Mouse (Mus musculus) ES-E14 (cell line): ENCODE data around the gene Sstr3. TPM values are rescaled to one million over a fixed set of nuclear protein-coding genes. Genes with fewer than 3 reads are reported as not detected.

Source experiments
- DNase-seq: peaks from one replicate; pipeline ENCODE4 v3.0.0-alpha.2; 2013; ENCODE audit warnings: low read depth, low spot score
- H3K27ac ChIP-seq: 2 replicates; pipeline ENCODE4 v1.5.1; 2012; ENCODE audit warnings: low read depth, mild to moderate bottlenecking, low read length, moderate library complexity, mixed read lengths; ENCODE audit not compliant: poor library complexity, insufficient read depth, severe bottlenecking
- H3K36me3 ChIP-seq: 2 replicates; pipeline ENCODE4 v1.6.1; 2012; ENCODE audit warnings: mild to moderate bottlenecking, low read length, moderate library complexity, mixed read lengths; ENCODE audit not compliant: control insufficient read depth, poor library complexity, insufficient read depth, severe bottlenecking
- H3K4me1 ChIP-seq, 2 experiments: fragments of 150-350 bp in 1 of 2; sonication (generic) in 1 of 2; 2 replicates each; pipeline ENCODE4 v1.6.1; 2012; ENCODE audit warnings: low read length in 2 of 2, mild to moderate bottlenecking in 1 of 2, mixed read lengths in 1 of 2; ENCODE audit not compliant: control insufficient read depth in 2 of 2, insufficient read depth in 2 of 2, poor library complexity in 1 of 2
- H3K4me3 ChIP-seq, 2 experiments: fragments of 150-350 bp in 1 of 2; sonication (generic) in 1 of 2; 2 replicates each; pipeline ENCODE4 v1.5.1; 2012; ENCODE audit warnings: low read length in 2 of 2, low read depth in 1 of 2, mild to moderate bottlenecking in 1 of 2, mixed read lengths in 1 of 2; ENCODE audit not compliant: insufficient read depth in 1 of 2, poor library complexity in 1 of 2, severe bottlenecking in 1 of 2
- H3K9ac ChIP-seq: 2 replicates; pipeline ENCODE4 v1.6.1; 2012; ENCODE audit warnings: low read depth, mild to moderate bottlenecking, low read length, mixed read lengths; ENCODE audit not compliant: poor library complexity, insufficient read depth, severe bottlenecking
- H3K9me3 ChIP-seq: fragments of 150-350 bp; sonication (generic); 2 replicates; pipeline ENCODE4 v1.6.1; 2012; ENCODE audit warnings: low read depth, mild to moderate bottlenecking, low read length; ENCODE audit not compliant: control insufficient read depth, insufficient read depth
- CHD2 ChIP-seq: IDR thresholded peaks from 2 replicates; pipeline ENCODE4 v1.6.1; 2014; ENCODE audit warnings: mild to moderate bottlenecking, low read depth, low read length, inconsistent platforms
- HCFC1 ChIP-seq: IDR thresholded peaks from 2 replicates; pipeline ENCODE4 v1.6.1; 2012; ENCODE audit warnings: low read length, inconsistent platforms, borderline replicate concordance; ENCODE audit not compliant: insufficient read depth
- MAFK ChIP-seq: IDR thresholded peaks from 2 replicates; pipeline ENCODE4 v1.6.1; 2014; ENCODE audit warnings: mild to moderate bottlenecking, low read depth, low read length, inconsistent platforms; ENCODE audit not compliant: insufficient read depth
- ZC3H11A ChIP-seq: IDR thresholded peaks from 2 replicates; pipeline ENCODE4 v1.6.1; 2012; ENCODE audit warnings: low read depth, mild to moderate bottlenecking, inconsistent platforms, low read length, borderline replicate concordance
- ZNF384 ChIP-seq: IDR thresholded peaks from 2 replicates; pipeline ENCODE4 v1.6.1; 2012; ENCODE audit warnings: low read depth, low read length, inconsistent platforms
- in situ Hi-C, 2 experiments: fragments of 600-800 bp; cut with MboI; formaldehyde crosslinking; loops; one replicate each; pipeline ENCODE4 v1.15.1; 2025; ENCODE audit warnings: low sequenced_read_pairs in 2 of 2, inconsistent platforms in 1 of 2; ENCODE audit not compliant: unreplicated experiment in 2 of 2
- total RNA-seq: library from RNA; depleted of rRNA; stranded (reverse); fragments of 300-350 nt; gene quantifications from 2 replicates; pipeline ENCODE4 v1.2.3, GENCODE M21; 2012

Gene Sstr3
- total RNA-seq, 1 experiment: 0.18 TPM

DNA sequence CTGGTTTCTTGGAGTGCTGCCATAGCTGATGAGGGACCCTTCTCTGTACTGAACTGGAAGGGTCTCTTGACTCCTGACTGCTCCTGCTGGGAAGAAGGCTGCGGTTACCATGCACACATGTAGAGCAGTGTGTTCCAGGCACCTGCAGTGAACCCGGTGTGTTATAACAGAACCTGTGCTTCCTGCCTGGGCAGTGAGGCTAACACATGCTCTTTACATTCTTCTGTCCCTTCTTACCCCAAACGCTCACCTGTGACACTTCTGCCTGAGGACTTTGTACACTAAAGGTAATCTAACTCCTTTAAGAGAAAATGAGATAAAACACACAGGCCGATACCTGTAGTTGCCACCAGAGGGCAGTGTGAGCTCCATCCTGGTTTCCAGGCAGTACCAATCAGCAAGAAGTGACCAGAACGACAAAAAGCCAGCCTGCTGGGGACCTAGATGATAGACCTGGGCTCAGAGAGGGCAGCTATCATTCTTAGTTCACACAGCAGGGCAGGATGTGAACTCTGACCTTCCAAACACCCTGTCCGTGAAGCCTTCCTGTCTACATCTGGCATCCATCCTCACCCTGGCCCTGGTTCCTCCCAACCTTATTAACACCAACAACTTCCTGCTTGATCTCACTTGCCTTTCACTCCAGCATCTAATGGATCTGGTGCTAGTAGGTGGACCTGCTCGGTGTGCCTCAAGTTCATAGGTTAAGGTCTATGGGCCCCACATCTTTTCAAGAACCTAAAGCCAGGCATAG is 29.9 kb downstream of the Sstr3 start:
- Histone ChIP-seq H3K27ac (no peak overlapping the region), H3K9ac (no peak overlapping the region), H3K9me3 (no peaks in the 10 kb centered on the region), H3K4me3 (no peak overlapping the region), H3K36me3 (no peaks in the 10 kb centered on the region), H3K4me1 (peaks cover 0 to 11% of the 10 kb centered on the region in 2 experiments; a peak in 2 of 4 replicates)
- no peak for TF ChIP-seq HCFC1
- TF ChIP-seq ZC3H11A: no peak
- TF ChIP-seq CHD2: no peak
- no peak for TF ChIP-seq ZNF384
- no peak for TF ChIP-seq MAFK
- in situ Hi-C loops: no loop called here
- DNase-seq: peak; percentile 53

DNA sequence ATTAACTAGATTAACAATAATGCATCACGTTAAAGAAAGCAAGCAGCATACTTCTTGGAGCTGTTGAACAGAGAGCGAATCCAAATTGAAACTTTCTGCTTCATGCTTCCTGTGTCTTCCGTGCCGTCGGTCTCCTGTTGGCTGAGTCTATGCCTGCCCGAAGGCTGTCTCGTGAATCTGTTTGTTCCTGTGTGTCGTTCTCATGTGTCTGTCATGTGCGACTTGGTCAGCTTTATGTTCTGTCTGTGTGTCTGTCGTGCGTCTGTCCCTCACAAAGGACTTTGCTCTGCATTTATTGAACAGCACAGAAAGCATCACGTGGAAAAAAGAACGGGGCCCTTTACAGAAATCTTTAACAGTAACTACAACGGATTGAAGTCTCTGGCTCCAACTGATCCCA is 31.5 kb downstream of the Sstr3 start:
- TF ChIP-seq CHD2 (no peak), ZNF384 (no peak), HCFC1 (no peak)
- Histone ChIP-seq H3K27ac (no peak overlapping the region), H3K4me3 (no peak overlapping the region), H3K36me3 (no peaks in the 10 kb centered on the region), H3K9me3 (no peaks in the 10 kb centered on the region), H3K9ac (no peak overlapping the region), H3K4me1 (peaks cover 0 to 11% of the 10 kb centered on the region in 2 experiments; a peak in 2 of 4 replicates)
- DNase-seq: no peak
- in situ Hi-C loops: no loop called here

- in situ Hi-C loops: no loop called here
- DNase-seq: no peak
- no peak overlapping the region for H3K9ac ChIP-seq
- TF ChIP-seq MAFK (no peak), HCFC1 (no peak), CHD2 (no peak), ZNF384 (no peak), ZC3H11A (no peak)
- no peaks in the 10 kb centered on the region for H3K9me3 ChIP-seq
- no peaks in the 10 kb centered on the region for H3K36me3 ChIP-seq
- peaks cover 0 to 11% of the 10 kb centered on the region in 2 experiments; a peak in 2 of 4 replicates for H3K4me1 ChIP-seq
- no peak overlapping the region for H3K27ac ChIP-seq
- no peak overlapping the region for H3K4me3 ChIP-seq
Observed at GRCm38 (mm10) chr15:78511951-78512350, 32.5 kb downstream of the Sstr3 start.

DNA sequence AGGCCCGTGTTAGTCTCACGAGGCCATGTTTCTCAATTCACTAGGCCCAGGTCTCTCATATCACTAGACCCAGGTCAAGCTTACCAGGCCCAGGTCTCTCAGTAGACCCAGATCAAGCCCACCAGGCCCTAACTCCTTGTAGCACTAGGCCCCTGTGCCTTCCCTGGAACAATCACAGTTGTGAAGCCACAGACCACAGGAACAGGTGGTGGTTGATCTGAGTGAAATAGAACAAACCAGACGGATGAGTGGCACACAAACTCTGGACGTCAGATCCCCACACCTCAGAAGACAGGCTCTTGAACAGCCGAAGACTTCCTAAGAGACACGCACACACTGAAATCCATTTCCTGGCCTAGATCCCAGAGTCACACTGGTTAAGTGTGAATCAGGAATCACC is 33.7 kb downstream of the Sstr3 start:
- Histone ChIP-seq H3K36me3 (no peaks in the 10 kb centered on the region), H3K4me3 (no peak overlapping the region), H3K27ac (no peak overlapping the region), H3K9me3 (no peaks in the 10 kb centered on the region), H3K9ac (no peak overlapping the region), H3K4me1 (peaks cover 0 to 9% of the 10 kb centered on the region in 2 experiments; a peak in 2 of 4 replicates)
- DNase-seq: no peak
- in situ Hi-C loops: no loop called here
- TF ChIP-seq ZC3H11A (no peak), MAFK (no peak), ZNF384 (no peak), CHD2 (no peak), HCFC1 (no peak)
